Mouse (Mus musculus) macrophage (primary cell): ENCODE measurements around the gene Tex35. TPM values are rescaled to one million over a fixed set of nuclear protein-coding genes. Genes with fewer than 3 reads are reported as not detected.

Experiments
- H3K27ac ChIP-seq: fragments of 350-480 bp; formaldehyde crosslinking; 2 replicates; pipeline ENCODE4 v1.9.0; 2021
- H3K36me3 ChIP-seq: fragments of 350-480 bp; formaldehyde crosslinking; 2 replicates; pipeline ENCODE4 v1.9.0; 2021; ENCODE audit errors: inconsistent target
- H3K4me3 ChIP-seq: fragments of 350-480 bp; formaldehyde crosslinking; 2 replicates; pipeline ENCODE4 v1.9.0; 2021; ENCODE audit errors: inconsistent target
- H3K79me2 ChIP-seq: fragments of 350-480 bp; formaldehyde crosslinking; 2 replicates; pipeline ENCODE4 v1.9.0; 2021; ENCODE audit errors: inconsistent target
- WGBS: methylation state at CpG from one replicate; pipeline ENCODE4 v1.1.7; 2026; ENCODE audit warnings: inconsistent platforms; ENCODE audit not compliant: missing documents; 5-methylcytosine and 5-hydroxymethylcytosine counted together
- polyA plus RNA-seq: library from polyadenylated mRNA; stranded (reverse); fragments of 250-400 nt; gene quantifications from 3 replicates; pipeline ENCODE4 v1.2.4, GENCODE M21; 2018; ENCODE audit warnings: inconsistent platforms
- total RNA-seq, 78 experiments: library from RNA; depleted of rRNA; stranded (reverse); fragments of 250-400 nt; gene quantifications; 1 replicate in 9 of 78; 2 replicates in 24 of 78; 3 replicates in 43 of 78; 4 replicates in 2 of 78; pipeline ENCODE4 v1.2.4; 2018; ENCODE audit warnings: inconsistent platforms in 56 of 78

Gene Tex35
- not detected for total RNA-seq (2018; cell fraction: chromatin; rRNA removed)
- not detected for total RNA-seq (2018; cell fraction: cytosol; rRNA removed)
- not detected for total RNA-seq (2018; cell fraction: nucleus; rRNA removed)
- not detected in 3 replicates for polyA plus RNA-seq

DNA sequence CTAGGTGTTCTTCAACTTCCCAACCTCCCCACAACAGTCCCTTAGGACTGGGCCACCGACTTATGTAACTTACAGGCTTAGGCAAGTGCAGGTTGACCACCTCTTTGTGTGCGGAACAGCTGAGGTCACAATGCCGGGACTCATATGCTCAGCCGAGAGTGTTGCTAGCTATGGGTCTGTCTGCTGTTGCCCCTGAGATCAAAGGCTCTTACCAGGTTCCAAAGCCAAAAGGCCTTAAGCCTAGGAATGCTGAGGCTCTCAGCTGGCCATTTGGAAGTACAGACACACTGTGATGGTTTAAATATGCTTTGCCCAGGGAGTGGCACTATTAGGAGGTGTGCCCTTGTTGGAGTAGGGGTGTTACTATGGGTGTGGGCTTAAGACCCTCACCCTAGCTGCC lies at the start of gene Tex35:
Tex35 (minus strand) TSS at position 101 of the 400 bp plus-strand sequence.
- Histone ChIP-seq H3K27ac (no peak within 1 kb of the TSS), H3K36me3 (no peaks in the 10 kb centered on the region), H3K4me3 (no peak within 1 kb of the TSS), H3K79me2 (no peaks in the 10 kb centered on the region)
- WGBS: 86% methylated on average over 4 of the region's 4 CpGs

DNA sequence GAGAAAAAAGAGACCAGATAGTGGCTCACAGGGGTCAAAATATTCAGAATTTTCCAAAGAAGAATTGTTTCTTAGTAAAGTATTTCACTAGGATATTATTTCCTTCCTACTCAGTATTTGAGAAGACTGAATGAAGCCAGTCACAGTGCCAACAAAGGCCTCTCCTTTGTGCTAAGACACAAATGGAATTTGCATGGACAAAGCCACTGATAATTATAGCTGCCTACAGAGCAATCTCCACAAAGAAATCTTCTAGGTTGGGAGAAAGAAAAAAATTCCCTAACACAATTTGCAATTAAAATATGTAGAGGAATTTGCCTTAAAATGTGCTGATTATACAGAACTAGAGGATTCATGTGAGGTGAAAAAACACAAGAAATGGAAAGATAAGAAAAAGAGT lies 45.3 kb upstream of the Tex35 start:
- no peaks in the 10 kb centered on the region for H3K36me3 ChIP-seq
- no peak overlapping the region for H3K27ac ChIP-seq
- no peak overlapping the region for H3K4me3 ChIP-seq
- no peaks in the 10 kb centered on the region for H3K79me2 ChIP-seq

DNA sequence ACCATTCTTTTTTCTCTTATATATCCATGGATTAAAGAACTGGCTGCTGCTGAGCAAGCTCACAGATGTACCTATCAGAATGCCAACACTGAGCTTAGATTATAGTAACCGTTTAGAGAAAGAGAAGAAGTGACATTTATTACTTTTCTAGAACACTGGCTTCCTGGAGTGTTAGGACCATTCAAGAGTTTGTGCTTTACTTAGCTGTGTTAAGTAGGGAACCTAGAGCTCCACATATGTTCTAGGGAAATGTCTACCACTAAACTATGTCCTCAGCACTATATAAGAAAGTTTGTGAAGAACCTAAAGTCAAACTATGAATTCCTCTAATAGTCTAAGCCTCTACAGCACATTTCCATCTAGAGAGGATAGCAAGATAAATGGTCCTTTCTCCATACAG lies 41.6 kb upstream of the Tex35 start:
- Histone ChIP-seq H3K27ac (no peak overlapping the region), H3K79me2 (no peaks in the 10 kb centered on the region), H3K36me3 (no peaks in the 10 kb centered on the region), H3K4me3 (no peak overlapping the region)
- WGBS: 92% methylated on average over 1 of the region's 1 CpGs

DNA sequence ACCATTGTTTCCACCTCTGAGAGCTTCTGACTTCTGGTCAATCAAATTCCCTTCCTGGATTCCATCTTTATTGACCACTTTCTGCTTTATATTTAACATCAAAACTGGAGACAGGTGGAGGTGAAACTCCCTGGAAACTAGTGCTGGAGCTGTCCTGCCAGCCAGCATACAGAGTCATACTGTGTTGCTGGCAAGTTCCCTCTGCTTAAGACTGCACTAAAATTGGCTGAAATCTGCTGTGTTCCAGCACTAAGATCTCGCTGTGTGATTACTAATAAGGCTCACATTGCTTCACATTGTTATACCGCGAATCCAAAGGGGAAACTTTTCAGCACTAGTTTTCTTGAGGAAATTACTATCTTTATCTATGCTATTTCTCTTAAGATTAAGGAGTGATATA lies 36.1 kb upstream of the Tex35 start:
- no peak overlapping the region for H3K4me3 ChIP-seq
- H3K27ac ChIP-seq: no peak overlapping the region
- no peaks in the 10 kb centered on the region for H3K79me2 ChIP-seq
- WGBS: 93% methylated on average over 3 of the region's 3 CpGs
- no peaks in the 10 kb centered on the region for H3K36me3 ChIP-seq

DNA sequence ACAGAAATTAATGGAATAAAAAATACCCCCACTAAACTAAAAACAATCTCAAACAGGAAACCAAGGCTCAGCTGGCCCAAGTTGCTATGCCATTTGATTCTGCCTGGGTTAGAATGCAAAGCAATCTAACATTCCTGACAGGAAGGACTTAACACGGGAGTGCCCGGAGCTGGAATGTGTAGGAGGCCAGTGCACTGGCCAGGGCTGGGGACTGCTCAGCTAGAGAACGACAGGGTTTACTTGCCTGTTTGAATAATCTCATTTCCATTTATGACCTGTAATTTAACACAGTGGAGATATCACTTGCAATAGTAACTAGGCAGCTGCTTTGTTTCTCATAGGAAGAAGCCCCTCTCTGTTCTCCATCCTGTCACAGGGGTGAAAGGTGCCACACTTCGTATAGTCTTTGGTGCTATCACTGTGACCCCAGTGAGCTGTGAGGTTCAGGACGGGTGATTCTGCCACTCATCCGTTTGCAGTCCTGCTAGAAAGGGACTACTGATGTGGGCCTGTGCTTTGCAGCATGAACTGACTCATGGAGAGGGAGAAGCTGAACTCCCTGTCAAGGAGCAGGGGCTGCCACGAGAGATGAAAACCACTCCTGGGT lies 34.9 kb upstream of the Tex35 start:
- WGBS: 82% methylated on average over 7 of the region's 7 CpGs
- H3K27ac ChIP-seq: no peak overlapping the region
- H3K79me2 ChIP-seq: no peaks in the 10 kb centered on the region
- H3K36me3 ChIP-seq: no peaks in the 10 kb centered on the region
- no peak overlapping the region for H3K4me3 ChIP-seq

DNA sequence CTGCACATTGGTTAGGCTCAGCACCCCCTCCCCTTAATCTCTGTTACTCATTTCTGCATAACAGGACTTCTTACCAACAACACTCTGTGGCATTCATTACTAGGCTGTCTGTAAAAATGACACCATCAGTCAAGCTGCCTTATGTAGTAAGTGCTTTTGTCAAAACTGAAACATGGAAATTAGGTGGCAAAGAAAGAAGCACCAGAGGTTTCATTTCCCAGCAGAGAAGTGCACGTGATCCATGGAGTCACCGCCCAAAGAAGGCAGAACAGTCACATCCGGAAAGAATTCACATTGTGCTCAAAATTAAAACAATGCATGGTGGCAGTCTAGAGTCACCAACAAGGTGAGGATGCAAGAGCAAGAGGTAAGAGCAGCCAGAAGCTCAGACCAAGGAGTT lies 32.5 kb upstream of the Tex35 start:
- no peak overlapping the region for H3K4me3 ChIP-seq
- H3K79me2 ChIP-seq: no peaks in the 10 kb centered on the region
- 86% methylated on average over 3 of the region's 3 CpGs for WGBS
- H3K36me3 ChIP-seq: no peaks in the 10 kb centered on the region
- no peak overlapping the region for H3K27ac ChIP-seq

DNA sequence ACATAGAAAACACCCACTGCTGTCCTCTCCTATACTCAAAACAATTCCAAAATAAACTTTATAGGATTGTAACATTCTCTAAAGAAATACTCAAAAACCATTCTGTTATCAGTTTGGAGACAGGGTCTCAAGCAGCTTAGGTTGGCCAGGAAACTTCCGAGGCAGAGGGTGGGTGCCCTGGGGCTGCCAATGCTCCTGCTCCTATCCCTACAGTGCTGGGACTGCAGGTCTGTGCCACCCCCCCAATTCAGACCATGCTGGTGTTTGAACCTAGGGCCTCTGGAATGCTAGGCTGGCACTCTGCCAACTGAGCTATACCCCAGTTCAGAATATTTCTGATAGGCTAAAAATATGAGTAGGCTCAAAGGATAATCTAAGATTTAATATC lies 29.4 kb upstream of the Tex35 start:
- Histone ChIP-seq H3K27ac (no peak overlapping the region), H3K79me2 (no peaks in the 10 kb centered on the region), H3K4me3 (no peak overlapping the region), H3K36me3 (no peaks in the 10 kb centered on the region)
- WGBS: 86% methylated on average over 1 of the region's 1 CpGs

DNA sequence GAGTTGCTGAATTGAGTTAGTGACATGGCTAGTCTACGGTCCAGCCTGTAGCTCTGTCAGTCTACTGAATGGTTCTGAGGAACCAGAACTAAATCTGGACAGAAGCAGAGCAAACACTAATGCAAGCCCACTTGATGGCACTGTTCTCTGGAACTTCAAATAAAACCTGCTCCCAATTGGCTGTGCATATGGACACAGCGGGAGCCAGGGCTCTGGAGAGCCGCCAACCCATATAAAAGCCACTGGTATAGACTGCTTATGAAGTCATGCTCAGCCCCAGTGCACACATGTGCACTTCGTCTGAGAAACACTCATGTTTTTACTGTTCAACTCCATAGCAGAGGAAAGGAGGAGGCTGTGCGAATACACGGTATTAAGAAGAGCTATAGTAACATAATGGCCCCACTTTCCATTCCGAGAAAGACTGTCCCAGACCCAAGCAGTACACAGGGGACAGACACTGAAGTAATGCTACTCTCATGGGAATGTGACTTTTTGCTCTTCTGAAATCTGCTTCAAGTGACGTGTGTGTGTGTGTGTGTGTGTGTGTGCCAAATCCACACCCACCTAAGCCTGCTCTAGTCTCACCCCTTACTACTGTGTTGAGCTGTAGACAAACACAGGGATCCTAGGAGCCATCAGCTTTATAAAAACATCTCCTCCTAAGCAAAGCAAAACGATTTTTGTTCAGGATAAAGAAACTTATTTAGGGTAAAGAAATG lies 28.8 kb upstream of the Tex35 start:
- no peak overlapping the region for H3K27ac ChIP-seq
- H3K4me3 ChIP-seq: no peak overlapping the region
- H3K79me2 ChIP-seq: no peaks in the 10 kb centered on the region
- 93% methylated on average over 9 of the region's 9 CpGs for WGBS
- no peaks in the 10 kb centered on the region for H3K36me3 ChIP-seq

DNA sequence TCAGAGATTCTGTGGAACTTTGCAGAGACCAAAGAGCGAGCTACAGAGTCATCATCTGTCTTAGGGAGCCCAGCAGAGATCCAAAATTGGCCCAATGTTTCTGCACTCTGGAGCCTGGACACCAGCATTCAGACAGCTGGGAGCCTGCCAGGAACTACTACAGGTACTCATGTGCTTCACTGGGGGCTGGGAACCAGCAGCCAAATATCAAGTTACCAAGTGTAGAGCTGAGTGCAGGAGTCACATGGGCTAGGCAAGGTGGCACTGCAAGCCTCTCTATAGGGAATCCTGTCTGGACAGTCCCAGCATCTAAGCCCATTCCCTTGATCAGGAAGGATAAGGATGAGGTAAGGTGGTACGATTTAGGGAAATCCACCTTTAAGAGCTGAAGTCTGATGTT lies 19.7 kb upstream of the Tex35 start:
- Histone ChIP-seq H3K27ac (no peak overlapping the region), H3K36me3 (no peaks in the 10 kb centered on the region), H3K4me3 (no peak overlapping the region), H3K79me2 (no peaks in the 10 kb centered on the region)
- 92% methylated on average over 2 of the region's 2 CpGs for WGBS

DNA sequence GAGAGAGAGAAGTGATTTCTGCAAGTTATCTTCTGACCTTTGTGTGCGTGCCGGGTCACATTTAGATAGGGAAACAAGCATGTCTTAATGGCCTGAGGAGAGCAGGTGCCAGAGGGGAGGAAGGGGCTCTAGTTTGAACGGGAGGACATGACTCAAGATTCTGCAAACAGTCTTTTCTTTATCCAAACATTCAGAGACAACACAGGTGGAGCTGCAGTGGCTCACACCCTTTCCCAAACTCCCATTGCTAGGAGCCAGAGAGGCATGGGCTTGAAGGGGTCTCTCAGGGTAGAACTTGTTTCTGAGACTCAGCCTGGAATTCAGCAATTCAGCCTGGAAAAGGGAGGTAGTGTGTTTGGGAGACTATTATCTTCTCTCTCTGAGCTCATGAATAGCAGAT lies 15.4 kb upstream of the Tex35 start:
- Histone ChIP-seq H3K27ac (no peak overlapping the region), H3K79me2 (no peaks in the 10 kb centered on the region), H3K4me3 (no peak overlapping the region), H3K36me3 (no peaks in the 10 kb centered on the region)
- 86% methylated on average over 3 of the region's 3 CpGs for WGBS

DNA sequence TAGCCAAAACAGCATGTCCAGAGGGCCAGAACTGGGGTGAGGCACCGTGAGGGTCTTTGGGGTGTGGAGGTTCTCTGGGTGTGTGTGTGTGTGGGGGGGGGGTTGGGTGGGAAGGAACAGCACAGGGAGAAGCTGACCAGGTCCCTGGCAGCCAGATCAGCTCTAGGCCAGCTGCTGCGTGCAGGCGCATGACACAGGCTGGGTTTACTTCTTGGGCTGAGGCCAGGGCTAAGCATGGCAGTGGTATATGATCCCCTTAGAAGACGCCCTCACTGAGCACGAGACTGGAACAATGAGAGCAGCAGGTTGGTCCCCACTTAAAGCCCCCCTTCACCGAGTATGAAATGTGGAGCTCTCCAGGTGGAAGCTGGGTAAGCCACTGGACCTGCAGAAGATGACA lies 10.7 kb upstream of the Tex35 start:
- no peak overlapping the region for H3K4me3 ChIP-seq

DNA sequence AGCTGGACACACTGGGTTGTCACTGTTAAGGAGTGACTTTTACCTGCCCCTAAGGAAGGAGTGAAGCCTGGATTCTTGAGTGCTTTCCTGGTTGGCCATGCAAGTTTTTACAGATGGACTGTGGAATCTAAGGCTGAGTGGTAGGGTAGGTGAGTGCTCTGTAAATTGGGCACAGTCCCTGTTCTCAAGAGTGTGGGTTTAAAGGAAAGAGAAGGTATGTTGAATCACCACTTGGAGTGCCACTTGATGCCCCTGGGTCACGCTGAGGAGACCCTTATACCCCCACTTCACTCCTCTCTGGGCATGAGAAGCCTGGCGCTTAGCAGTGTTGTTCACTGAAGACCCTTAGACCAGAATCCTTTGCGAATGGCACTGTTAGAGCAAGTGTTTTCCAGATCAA lies 9.0 kb upstream of the Tex35 start:
- Histone ChIP-seq H3K27ac (no peak overlapping the region), H3K36me3 (no peaks in the 10 kb centered on the region), H3K4me3 (no peak overlapping the region), H3K79me2 (no peaks in the 10 kb centered on the region)
- 94% methylated on average over 3 of the region's 3 CpGs for WGBS

More for the DNA sequence above, 10.7 kb upstream of the Tex35 start:
- Histone ChIP-seq H3K79me2 (no peaks in the 10 kb centered on the region), H3K36me3 (no peaks in the 10 kb centered on the region), H3K27ac (no peak overlapping the region)
- 87% methylated on average over 6 of the region's 6 CpGs for WGBS

DNA sequence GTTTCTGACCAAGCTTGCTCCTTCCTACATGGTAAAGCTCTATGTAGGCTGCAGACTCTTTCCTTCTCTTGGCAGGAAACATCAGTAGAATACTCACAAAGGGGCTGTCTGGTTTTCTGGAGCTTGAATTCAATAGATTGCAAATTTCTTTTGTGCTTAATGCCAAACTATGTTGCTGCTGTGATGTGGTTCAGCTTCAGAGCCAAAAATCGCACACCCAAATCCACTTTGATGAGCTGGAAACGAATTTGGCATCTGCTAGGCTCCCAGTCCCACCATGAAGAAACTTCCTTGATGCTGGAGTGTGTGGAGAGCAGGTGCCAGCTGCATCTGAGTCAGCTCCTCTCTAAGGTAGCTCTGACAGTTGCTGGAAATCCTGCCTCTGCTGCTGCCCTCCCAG lies 6.0 kb upstream of the Tex35 start:
- no peak overlapping the region for H3K4me3 ChIP-seq
- no peak overlapping the region for H3K27ac ChIP-seq
- no peaks in the 10 kb centered on the region for H3K36me3 ChIP-seq
- 72% methylated on average over 2 of the region's 2 CpGs for WGBS
- no peaks in the 10 kb centered on the region for H3K79me2 ChIP-seq

DNA sequence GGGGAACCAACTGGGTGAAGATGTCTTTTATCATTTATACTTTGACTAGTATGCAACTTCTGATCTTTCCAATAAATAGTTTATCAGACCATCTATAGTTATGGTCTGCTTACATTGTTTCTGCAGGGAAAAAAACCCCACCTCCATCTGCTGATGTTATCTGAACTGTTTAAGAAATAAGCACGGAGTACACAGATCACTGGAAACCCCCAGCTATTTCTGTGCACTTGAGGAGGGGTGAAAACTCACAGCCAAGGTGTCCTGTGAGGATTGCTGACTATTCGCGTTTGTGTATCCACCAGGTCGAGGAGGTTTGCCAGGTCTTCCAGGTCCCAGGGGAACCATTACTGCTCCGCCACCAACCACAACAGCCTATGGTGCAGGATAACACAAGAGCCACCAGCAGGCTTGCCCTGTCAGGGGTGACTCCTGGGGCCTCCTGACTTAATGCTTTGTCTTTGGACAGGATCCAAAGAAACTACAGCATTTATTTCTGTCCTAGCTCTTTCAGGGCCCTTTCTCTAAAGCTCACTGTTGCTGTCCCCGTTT lies 1.9 kb upstream of the Tex35 start:
- no peak overlapping the region for H3K27ac ChIP-seq
- H3K36me3 ChIP-seq: no peaks in the 10 kb centered on the region
- no peaks in the 10 kb centered on the region for H3K79me2 ChIP-seq
- no peak overlapping the region for H3K4me3 ChIP-seq
- 74% methylated on average over 6 of the region's 6 CpGs for WGBS

DNA sequence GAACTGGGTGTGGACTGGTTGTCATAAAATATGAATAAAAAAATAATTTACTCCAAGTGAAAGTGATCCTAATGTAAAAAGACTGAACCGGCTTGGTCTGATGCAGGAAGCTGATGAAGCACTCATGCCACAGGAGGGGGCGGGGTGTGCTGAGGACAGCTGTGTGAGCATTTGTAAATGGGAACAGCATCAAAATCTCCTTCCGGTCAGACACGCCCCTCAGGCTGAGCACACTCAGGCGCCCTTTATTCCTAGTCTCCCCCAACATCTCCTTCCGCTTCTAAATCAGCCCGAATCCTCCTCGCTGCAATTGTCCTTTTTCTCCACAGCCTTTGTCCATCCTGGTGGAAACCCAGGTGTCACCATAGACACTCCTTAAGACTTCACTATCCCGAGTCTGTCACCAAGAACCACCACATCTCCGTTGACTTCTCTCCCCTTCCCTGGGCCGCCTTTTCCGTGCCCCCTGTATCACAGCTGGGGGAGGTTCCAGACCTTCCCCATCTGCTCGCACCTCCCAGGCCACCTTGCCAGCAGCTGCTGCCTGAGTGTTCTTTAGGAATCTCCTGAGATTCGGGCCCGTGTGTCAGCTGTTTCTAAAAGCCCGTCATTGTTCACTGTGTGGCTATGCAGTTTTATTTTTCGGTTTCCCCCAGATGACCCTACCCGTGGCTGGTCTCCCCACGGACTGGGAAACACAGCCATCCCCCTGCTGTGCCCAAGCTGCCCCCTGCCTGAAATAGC lies 7.2 kb downstream of the Tex35 start:
- H3K79me2 ChIP-seq: no peaks in the 10 kb centered on the region
- peak overlapping the region; percentile 12; the same call in 1 of the 2 replicates for H3K4me3 ChIP-seq
- 19% methylated on average over 19 of the region's 19 CpGs for WGBS
- H3K36me3 ChIP-seq: no peaks in the 10 kb centered on the region
- H3K27ac ChIP-seq: 0 out of 2 replicates have a peak overlapping the region, but pooled peaks have one; percentile 19
